Mouse (Mus musculus) small intestine, adult 2 months (tissue): ENCODE data around the gene Col10a1. TPM values are rescaled to one million over a fixed set of nuclear protein-coding genes. Genes with fewer than 3 reads are reported as not detected.

Source experiments
- H3K27ac ChIP-seq: fragments of 200-500 bp; 2 replicates; pipeline ENCODE4 v1.5.1; 2012; ENCODE audit warnings: low read depth, low read length, control low read depth, inconsistent platforms; ENCODE audit not compliant: insufficient read depth
- H3K27me3 ChIP-seq: fragments of 200-500 bp; 2 replicates; pipeline ENCODE4 v1.6.1; 2012; ENCODE audit warnings: mild to moderate bottlenecking, moderate library complexity, low read length, inconsistent platforms; ENCODE audit not compliant: control insufficient read depth, insufficient read depth
- H3K36me3 ChIP-seq: fragments of 200-500 bp; 2 replicates; pipeline ENCODE4 v1.6.1; 2012; ENCODE audit warnings: mild to moderate bottlenecking, low read length, control low read depth, inconsistent platforms; ENCODE audit not compliant: control insufficient read depth, insufficient read depth
- H3K4me1 ChIP-seq: fragments of 200-500 bp; 2 replicates; pipeline ENCODE4 v1.6.1; 2012; ENCODE audit warnings: low read length, inconsistent platforms, mixed read lengths; ENCODE audit not compliant: control insufficient read depth, insufficient read depth, insufficient read length
- H3K4me3 ChIP-seq: fragments of 200-500 bp; 2 replicates; pipeline ENCODE4 v1.5.1; 2012; ENCODE audit warnings: low read depth, mild to moderate bottlenecking, control low read depth, inconsistent platforms, low read length, moderate library complexity
- CTCF ChIP-seq: fragments of 200-500 bp; IDR thresholded peaks from 2 replicates; pipeline ENCODE4 v1.5.1; 2012; ENCODE audit warnings: low read depth, mild to moderate bottlenecking, control low read depth, inconsistent platforms, low read length, moderate library complexity, mixed read lengths; ENCODE audit not compliant: insufficient replicate concordance, insufficient read length; ENCODE audit errors: extremely low read depth
- POLR2A ChIP-seq: fragments of 200-500 bp; IDR thresholded peaks from 2 replicates; pipeline ENCODE4 v1.6.1; 2012; ENCODE audit warnings: low read depth, mild to moderate bottlenecking, control low read depth, inconsistent platforms, low read length, moderate library complexity
- WGBS: fragments of 180-500 bp; shearing (Covaris S2); methylation state at CpG from one replicate; pipeline ENCODE4 v1.1.7; 2018; 5-methylcytosine and 5-hydroxymethylcytosine counted together
- polyA plus RNA-seq: library from polyadenylated mRNA; depleted of rRNA; stranded (reverse); fragments of >200 nt; gene quantifications from 2 replicates; pipeline ENCODE4 v1.2.3, GENCODE M21; 2012; rRNA removed

The Col10a1 gene
- not detected in 2 replicates for polyA plus RNA-seq

GRCm38 (mm10) chr10:34389681-34390080 lies at the start of gene Col10a1:
Gene Col10a1 (plus strand): TSS chr10:34389981.
- H3K4me3 ChIP-seq, result no peak within 1 kb of the TSS
- H3K27ac ChIP-seq, result no peak within 1 kb of the TSS
- H3K36me3 ChIP-seq, result no peaks in the 10 kb centered on the region
- no peaks in the 10 kb centered on the region for H3K4me1 ChIP-seq
- TF ChIP-seq POLR2A, result no peak
- no peak for TF ChIP-seq CTCF
- H3K27me3 ChIP-seq, result no peaks in the 10 kb centered on the region
- WGBS, result 84% methylated on average over 8 of the region's 8 CpGs

GRCm38 (mm10) chr10:34341014-34341413 lies 48.8 kb upstream of the Col10a1 start:
- WGBS, result 64% methylated on average over 6 of the region's 6 CpGs
- Histone ChIP-seq H3K27me3 (no peaks in the 10 kb centered on the region), H3K4me1 (no peaks in the 10 kb centered on the region), H3K36me3 (no peaks in the 10 kb centered on the region), H3K27ac (no peak overlapping the region), H3K4me3 (no peak overlapping the region)
- no peak for TF ChIP-seq POLR2A
- no peak for TF ChIP-seq CTCF

- WGBS, result 84% methylated on average over 1 of the region's 1 CpGs
- no peak overlapping the region for H3K4me3 ChIP-seq
- H3K36me3 ChIP-seq, result no peaks in the 10 kb centered on the region
- no peak overlapping the region for H3K27ac ChIP-seq
- no peaks in the 10 kb centered on the region for H3K4me1 ChIP-seq
- H3K27me3 ChIP-seq, result no peaks in the 10 kb centered on the region
- TF ChIP-seq POLR2A (no peak), CTCF (no peak)
These were observed 47.9 kb upstream of the Col10a1 start for GRCm38 (mm10) chr10:34341886-34342285.

- H3K4me1 ChIP-seq, result no peaks in the 10 kb centered on the region
- WGBS, result 85% methylated on average over 4 of the region's 4 CpGs
- no peak overlapping the region for H3K4me3 ChIP-seq
- H3K36me3 ChIP-seq, result no peaks in the 10 kb centered on the region
- H3K27ac ChIP-seq, result no peak overlapping the region
- no peaks in the 10 kb centered on the region for H3K27me3 ChIP-seq
- TF ChIP-seq POLR2A (no peak), CTCF (no peak)
These were observed 37.6 kb upstream of the Col10a1 start for GRCm38 (mm10) chr10:34352166-34352565.

GRCm38 (mm10) chr10:34358263-34358662 lies 31.5 kb upstream of the Col10a1 start:
- no peaks in the 10 kb centered on the region for H3K27me3 ChIP-seq
- 83% methylated on average over 3 of the region's 3 CpGs for WGBS
- no peaks in the 10 kb centered on the region for H3K36me3 ChIP-seq
- no peak overlapping the region for H3K4me3 ChIP-seq
- no peak for TF ChIP-seq POLR2A
- no peak for TF ChIP-seq CTCF
- no peak overlapping the region for H3K27ac ChIP-seq
- no peaks in the 10 kb centered on the region for H3K4me1 ChIP-seq

GRCm38 (mm10) chr10:34363756-34364155 lies 26.0 kb upstream of the Col10a1 start:
- TF ChIP-seq CTCF (no peak), POLR2A (no peak)
- H3K27ac ChIP-seq, result no peak overlapping the region
- no peaks in the 10 kb centered on the region for H3K27me3 ChIP-seq
- no peaks in the 10 kb centered on the region for H3K4me1 ChIP-seq
- no peak overlapping the region for H3K4me3 ChIP-seq
- no peaks in the 10 kb centered on the region for H3K36me3 ChIP-seq

GRCm38 (mm10) chr10:34368138-34368537 lies 21.6 kb upstream of the Col10a1 start:
- H3K36me3 ChIP-seq, result no peaks in the 10 kb centered on the region
- TF ChIP-seq POLR2A, result no peak
- no peak for TF ChIP-seq CTCF

GRCm38 (mm10) chr10:34373332-34373731 lies 16.4 kb upstream of the Col10a1 start:
- H3K27me3 ChIP-seq, result no peaks in the 10 kb centered on the region
- WGBS, result 35% methylated on average over 7 of the region's 7 CpGs
- no peak overlapping the region for H3K4me3 ChIP-seq

More at GRCm38 (mm10) chr10:34368138-34368537, 21.6 kb upstream of the Col10a1 start:
- 69% methylated on average over 5 of the region's 5 CpGs for WGBS
- no peaks in the 10 kb centered on the region for H3K4me1 ChIP-seq
- H3K27me3 ChIP-seq, result no peaks in the 10 kb centered on the region
- no peak overlapping the region for H3K27ac ChIP-seq
- H3K4me3 ChIP-seq, result no peak overlapping the region

More at GRCm38 (mm10) chr10:34373332-34373731, 16.4 kb upstream of the Col10a1 start:
- TF ChIP-seq POLR2A (no peak), CTCF (no peak)
- H3K4me1 ChIP-seq, result no peaks in the 10 kb centered on the region
- no peaks in the 10 kb centered on the region for H3K36me3 ChIP-seq
- H3K27ac ChIP-seq, result no peak overlapping the region
